Mouse (Mus musculus): ENCODE measurements at regions not wholly inside any gene's neighbourhood (a gene's known extent, or its start where the extent isn't known, plus 50 kb on each side); places are given as distances from the start of the nearest gene placed in this dataset.

DNA sequence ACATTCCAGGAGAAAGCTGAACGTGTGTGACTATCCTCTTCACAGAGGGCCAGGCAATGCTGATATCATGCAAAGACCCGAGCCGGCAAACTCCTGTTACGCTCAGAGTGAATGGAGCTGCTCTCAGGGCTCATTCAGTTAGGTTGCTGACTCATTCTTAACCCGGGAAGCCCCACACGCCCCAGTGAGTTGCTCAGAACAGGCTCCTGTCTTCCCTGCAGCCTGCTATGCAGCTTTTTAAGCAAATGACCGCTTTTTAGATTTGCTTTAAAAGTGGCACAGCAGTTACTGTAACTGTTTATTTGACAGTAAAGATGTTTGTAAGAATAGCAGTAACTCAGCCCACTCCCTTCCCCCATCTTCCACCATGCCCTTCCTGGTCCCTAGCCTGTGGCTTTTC is 162.9 kb upstream of the Spdye4c start:
- DNase-seq (ENCODE audit: low read depth, low spot score) = no peak
- H3K36me3 ChIP-seq (ENCODE audit: control insufficient read depth, insufficient read depth, low read length, poor library complexity, severe bottlenecking) = no peaks in the 10 kb centered on the region
- H3K4me3 ChIP-seq (ENCODE audit: insufficient read depth in 1 of 2, low read depth in 1 of 2, low read length in 2 of 2, poor library complexity in 1 of 2, severe bottlenecking in 1 of 2) = peak overlapping the region in 1 of 2 experiments; percentile 31; a peak in 2 of 4 replicates
- no peaks in the 10 kb centered on the region for H3K9me3 ChIP-seq (ENCODE audit: control insufficient read depth, insufficient read depth, low read depth, low read length)
- peaks cover 5 to 12% of the 10 kb centered on the region in 2 experiments; a peak in 2 of 4 replicates for H3K4me1 ChIP-seq (ENCODE audit: control insufficient read depth in 2 of 2, insufficient read depth in 2 of 2, low read length in 2 of 2, poor library complexity in 1 of 2)
- in situ Hi-C loops (cut with MboI; ENCODE audit: low sequenced_read_pairs in 2 of 2, unreplicated experiment in 2 of 2) = no loop called here
- H3K9ac ChIP-seq (ENCODE audit: insufficient read depth, low read depth, low read length, poor library complexity, severe bottlenecking) = no peak overlapping the region
- H3K27ac ChIP-seq (ENCODE audit: insufficient read depth, low read depth, low read length, poor library complexity, severe bottlenecking) = no peak overlapping the region
- TF ChIP-seq MAFK (IDR thresholded peaks at IDR 0.05; ENCODE audit: insufficient read depth, low read depth, low read length) (peak; percentile 78; the same call in 1 of the 2 replicates), ZC3H11A (IDR thresholded peaks at IDR 0.05; ENCODE audit: borderline replicate concordance, low read depth, low read length) (no peak), ZNF384 (IDR thresholded peaks at IDR 0.05; ENCODE audit: low read depth, low read length) (no peak), HCFC1 (IDR thresholded peaks at IDR 0.05; ENCODE audit: borderline replicate concordance, insufficient read depth, low read length) (no peak)

DNA sequence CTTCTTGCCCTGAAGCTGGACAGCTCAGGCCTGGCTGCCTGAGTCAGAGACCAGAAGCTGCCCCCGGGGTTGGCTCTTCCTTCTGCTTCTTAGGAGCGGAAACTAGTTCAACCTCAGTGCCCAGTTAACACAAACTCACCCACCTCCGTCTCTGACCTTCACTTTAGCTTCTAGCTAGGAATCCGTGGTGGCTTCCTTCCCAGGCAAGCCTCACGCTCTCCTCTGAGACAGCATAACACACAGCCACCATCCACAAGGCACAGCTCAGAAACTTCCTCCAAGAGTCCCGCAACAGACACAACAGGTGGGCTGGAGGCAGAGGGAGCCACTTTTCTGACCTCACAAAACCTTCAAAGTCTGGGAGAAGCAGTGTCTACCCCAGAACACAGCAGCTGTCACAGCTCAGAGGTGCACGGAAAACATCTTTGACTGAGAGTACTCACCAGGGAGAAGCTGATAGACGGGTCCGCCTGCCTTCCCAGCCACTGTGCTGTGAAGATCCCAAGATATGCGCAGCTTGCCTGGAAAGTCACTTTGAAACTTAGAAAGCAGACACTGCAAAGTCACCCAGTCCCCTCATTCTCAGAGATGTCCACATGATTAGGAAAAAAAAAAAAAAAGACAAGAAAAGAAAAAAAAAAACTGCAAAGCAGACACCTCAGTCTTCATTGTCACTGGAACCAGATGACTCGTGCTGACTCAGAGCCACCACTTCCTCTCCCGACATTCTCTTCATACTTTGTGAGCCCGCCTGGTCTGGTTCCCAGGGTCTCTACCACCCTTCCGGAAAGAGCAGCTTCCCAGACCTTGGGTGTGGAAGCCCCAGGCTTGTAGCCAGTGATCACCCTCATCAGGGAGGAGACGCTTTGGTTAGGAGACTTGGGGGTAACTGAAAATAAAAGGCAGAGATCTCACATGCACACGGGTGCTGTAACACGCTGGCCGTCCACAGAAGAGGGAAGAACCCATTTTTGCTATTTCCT is 162.1 kb upstream of the Spdye4c start:
- no peaks in the 10 kb centered on the region for H3K36me3 ChIP-seq (ENCODE audit: control insufficient read depth, insufficient read depth, low read length, poor library complexity, severe bottlenecking)
- peak overlapping the region; percentile 7; the same call in 1 of the 2 replicates for H3K9ac ChIP-seq (ENCODE audit: insufficient read depth, low read depth, low read length, poor library complexity, severe bottlenecking)
- no peak for DNase-seq (ENCODE audit: low read depth, low spot score)
- TF ChIP-seq MAFK (IDR thresholded peaks at IDR 0.05; ENCODE audit: insufficient read depth, low read depth, low read length) = peak; percentile 51; the same call in 1 of the 2 replicates
- no peak for TF ChIP-seq ZC3H11A (IDR thresholded peaks at IDR 0.05; ENCODE audit: borderline replicate concordance, low read depth, low read length)
- TF ChIP-seq ZNF384 (IDR thresholded peaks at IDR 0.05; ENCODE audit: low read depth, low read length) = 0 out of 2 replicates have a peak, but pooled peaks have one; percentile 33
- no peak for TF ChIP-seq HCFC1 (IDR thresholded peaks at IDR 0.05; ENCODE audit: borderline replicate concordance, insufficient read depth, low read length)
- no peak for TF ChIP-seq CHD2 (IDR thresholded peaks at IDR 0.05; ENCODE audit: low read depth, low read length)
- H3K27ac ChIP-seq (ENCODE audit: insufficient read depth, low read depth, low read length, poor library complexity, severe bottlenecking) = no peak overlapping the region
- no peaks in the 10 kb centered on the region for H3K9me3 ChIP-seq (ENCODE audit: control insufficient read depth, insufficient read depth, low read depth, low read length)
- peaks cover 6 to 12% of the 10 kb centered on the region in 2 experiments; a peak in 2 of 4 replicates for H3K4me1 ChIP-seq (ENCODE audit: control insufficient read depth in 2 of 2, insufficient read depth in 2 of 2, low read length in 2 of 2, poor library complexity in 1 of 2)
- peak overlapping the region; percentile 11 to 41; a peak in 3 of 4 replicates for H3K4me3 ChIP-seq (ENCODE audit: insufficient read depth in 1 of 2, low read depth in 1 of 2, low read length in 2 of 2, poor library complexity in 1 of 2, severe bottlenecking in 1 of 2)
- in situ Hi-C loops (cut with MboI; ENCODE audit: low sequenced_read_pairs in 2 of 2, unreplicated experiment in 2 of 2) = no loop called here

DNA sequence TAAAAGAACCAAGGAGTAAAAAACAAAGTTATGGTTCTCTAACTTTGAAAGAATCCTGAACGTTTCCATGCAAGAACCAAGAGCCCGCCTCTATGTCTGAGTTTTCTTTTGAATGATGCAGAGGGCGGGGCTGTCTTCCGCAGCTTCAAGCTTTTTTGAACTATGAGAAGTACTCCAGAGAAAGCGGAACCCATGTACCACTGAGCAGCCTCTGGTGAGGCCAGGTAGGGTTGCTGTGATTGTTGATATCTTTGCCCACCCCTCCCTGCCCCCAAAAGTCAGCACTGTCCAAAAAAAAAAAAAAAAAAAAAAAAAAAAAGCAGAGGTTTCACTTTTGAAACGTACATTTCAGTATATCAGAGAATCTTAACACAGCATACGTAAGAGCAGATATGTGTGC is 161.2 kb upstream of the Spdye4c start:
- no peaks in the 10 kb centered on the region for H3K36me3 ChIP-seq (ENCODE audit: control insufficient read depth, insufficient read depth, low read length, poor library complexity, severe bottlenecking)
- H3K9ac ChIP-seq (ENCODE audit: insufficient read depth, low read depth, low read length, poor library complexity, severe bottlenecking) = no peak overlapping the region
- H3K27ac ChIP-seq (ENCODE audit: insufficient read depth, low read depth, low read length, poor library complexity, severe bottlenecking) = no peak overlapping the region
- H3K4me3 ChIP-seq (ENCODE audit: insufficient read depth in 1 of 2, low read depth in 1 of 2, low read length in 2 of 2, poor library complexity in 1 of 2, severe bottlenecking in 1 of 2) = no peak overlapping the region
- H3K4me1 ChIP-seq (ENCODE audit: control insufficient read depth in 2 of 2, insufficient read depth in 2 of 2, low read length in 2 of 2, poor library complexity in 1 of 2) = peaks cover 6 to 14% of the 10 kb centered on the region in 2 experiments; a peak in 2 of 4 replicates
- in situ Hi-C loops (cut with MboI; ENCODE audit: low sequenced_read_pairs in 2 of 2, unreplicated experiment in 2 of 2) = no loop called here
- DNase-seq (ENCODE audit: low read depth, low spot score) = no peak
- TF ChIP-seq ZNF384 (IDR thresholded peaks at IDR 0.05; ENCODE audit: low read depth, low read length) (no peak), CHD2 (IDR thresholded peaks at IDR 0.05; ENCODE audit: low read depth, low read length) (no peak), ZC3H11A (IDR thresholded peaks at IDR 0.05; ENCODE audit: borderline replicate concordance, low read depth, low read length) (no peak), HCFC1 (IDR thresholded peaks at IDR 0.05; ENCODE audit: borderline replicate concordance, insufficient read depth, low read length) (no peak), MAFK (IDR thresholded peaks at IDR 0.05; ENCODE audit: insufficient read depth, low read depth, low read length) (no peak)
- H3K9me3 ChIP-seq (ENCODE audit: control insufficient read depth, insufficient read depth, low read depth, low read length) = no peaks in the 10 kb centered on the region

DNA sequence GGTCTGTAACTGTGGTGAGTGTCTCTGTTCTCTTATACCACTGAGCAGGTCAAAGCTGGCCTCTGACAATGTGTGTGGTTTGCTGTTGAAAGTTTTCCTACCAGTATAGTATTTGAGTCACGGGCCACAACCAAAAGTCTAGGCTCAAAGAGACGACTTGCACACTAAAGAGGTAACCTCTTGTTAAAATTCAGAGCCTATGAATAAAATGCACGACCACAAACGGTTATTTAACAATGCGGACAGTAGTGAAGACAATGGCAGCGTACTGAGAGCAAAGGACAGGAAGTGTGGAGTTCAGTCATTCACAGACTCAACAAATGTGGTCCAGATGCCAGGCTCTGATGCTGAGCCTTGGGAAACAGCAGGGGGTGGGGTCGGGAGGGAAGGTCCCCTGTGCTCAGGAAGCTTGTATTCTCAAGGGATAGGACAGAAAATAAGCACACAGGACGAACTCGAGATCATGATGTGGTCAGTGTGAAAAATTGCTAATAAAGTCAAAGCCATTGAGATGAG is 160.2 kb upstream of the Spdye4c start:
- no peak for DNase-seq (ENCODE audit: low read depth, low spot score)
- Histone ChIP-seq H3K4me1 (ENCODE audit: control insufficient read depth in 2 of 2, insufficient read depth in 2 of 2, low read length in 2 of 2, poor library complexity in 1 of 2) (peaks cover 6 to 14% of the 10 kb centered on the region in 2 experiments; a peak in 2 of 4 replicates), H3K4me3 (ENCODE audit: insufficient read depth in 1 of 2, low read depth in 1 of 2, low read length in 2 of 2, poor library complexity in 1 of 2, severe bottlenecking in 1 of 2) (no peak overlapping the region), H3K27ac (ENCODE audit: insufficient read depth, low read depth, low read length, poor library complexity, severe bottlenecking) (no peak overlapping the region), H3K9me3 (ENCODE audit: control insufficient read depth, insufficient read depth, low read depth, low read length) (no peaks in the 10 kb centered on the region), H3K9ac (ENCODE audit: insufficient read depth, low read depth, low read length, poor library complexity, severe bottlenecking) (no peak overlapping the region), H3K36me3 (ENCODE audit: control insufficient read depth, insufficient read depth, low read length, poor library complexity, severe bottlenecking) (no peaks in the 10 kb centered on the region)
- no peak for TF ChIP-seq CHD2 (IDR thresholded peaks at IDR 0.05; ENCODE audit: low read depth, low read length)
- no peak for TF ChIP-seq HCFC1 (IDR thresholded peaks at IDR 0.05; ENCODE audit: borderline replicate concordance, insufficient read depth, low read length)
- no peak for TF ChIP-seq MAFK (IDR thresholded peaks at IDR 0.05; ENCODE audit: insufficient read depth, low read depth, low read length)
- no peak for TF ChIP-seq ZNF384 (IDR thresholded peaks at IDR 0.05; ENCODE audit: low read depth, low read length)
- no peak for TF ChIP-seq ZC3H11A (IDR thresholded peaks at IDR 0.05; ENCODE audit: borderline replicate concordance, low read depth, low read length)
- in situ Hi-C loops (cut with MboI; ENCODE audit: low sequenced_read_pairs in 2 of 2, unreplicated experiment in 2 of 2) = no loop called here
